Mouse (Mus musculus) G1E (cell line): ENCODE results near the gene Crnkl1.

Experiments used
- CTCF ChIP-seq: IDR thresholded peaks from 2 replicates; pipeline ENCODE4 v1.5.1; 2012; ENCODE audit warnings: low read depth, low read length, inconsistent platforms, mixed read lengths
- GATA1 ChIP-seq: IDR thresholded peaks from 2 replicates; pipeline ENCODE4 v1.6.1; 2012; ENCODE audit warnings: borderline replicate concordance, low read length, inconsistent platforms, mixed read lengths
- GATA2 ChIP-seq: IDR thresholded peaks from 2 replicates; pipeline ENCODE4 v1.6.1; 2012; ENCODE audit warnings: low read depth, low read length, inconsistent platforms, borderline replicate concordance

DNA sequence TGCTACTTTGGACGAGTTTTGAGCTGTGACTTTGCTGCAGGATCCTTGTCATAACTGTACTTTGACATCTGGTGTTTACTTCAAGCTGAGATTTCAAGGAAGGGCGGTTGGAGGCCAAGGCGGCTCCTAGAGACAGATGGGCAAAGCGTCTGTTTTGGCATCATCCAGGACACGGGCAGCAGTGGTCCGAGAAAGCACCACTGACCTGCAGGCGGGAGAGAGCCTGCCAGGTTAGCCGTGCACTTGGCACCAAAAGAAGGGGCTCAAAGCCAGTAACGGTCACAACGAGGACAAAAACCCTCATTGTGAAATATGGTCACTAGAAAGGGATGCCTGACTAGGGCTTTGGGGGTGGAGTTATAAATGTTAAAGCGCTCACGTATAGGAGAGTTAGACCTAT, 35.9 kb upstream of the Crnkl1 start:
- TF ChIP-seq CTCF (no peak), GATA2 (no peak), GATA1 (no peak)
